In the genomic region with DNA sequence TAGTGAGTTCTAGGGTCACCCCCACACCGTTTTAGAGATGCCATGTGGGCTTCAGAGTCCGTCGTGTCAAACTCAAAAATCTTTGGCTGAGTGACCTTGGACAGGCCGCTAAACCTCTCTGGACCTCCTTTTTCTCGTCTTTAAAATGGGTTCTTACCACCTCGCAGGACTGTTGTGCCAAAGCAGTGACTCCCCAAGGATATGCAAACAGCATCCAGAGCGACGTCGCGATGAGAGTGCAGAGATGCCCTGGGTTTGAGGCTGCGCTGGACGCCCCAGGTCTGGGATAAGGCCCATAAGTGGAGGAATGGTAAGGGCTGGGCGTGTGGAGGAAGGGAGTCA, we compare ENCODE assay signal across 8 mouse cellular contexts. TPM values are rescaled to one million over a fixed set of nuclear protein-coding genes. Genes with fewer than 3 reads are reported as not detected.
A peak's percentile ranks its signal among the peaks of the same experiment; 100 is the strongest.
DNase-seq lines count a peak whose midpoint lies in the region; ATAC-seq and TF ChIP-seq lines count a peak whose summit lies in the region.

No protein-coding gene starts in this region.

- H3K4me1 ChIP-seq in kidney, postnatal 0 days (replicated peaks; ENCODE audit: insufficient read depth, low read length) = peaks cover 13% of the 10 kb centered on the region
- H3K4me1 ChIP-seq in forebrain, embryonic 10.5 days = peaks cover 76% of the 10 kb centered on the region
- peaks cover 19% of the 10 kb centered on the region for H3K4me1 ChIP-seq in intestine, embryonic 15.5 days (replicated peaks)
- H3K4me1 ChIP-seq in neural tube, embryonic 13.5 days (replicated peaks) = peaks cover 53% of the 10 kb centered on the region

- no peak for DNase-seq in kidney, postnatal 0 days (ENCODE audit: low spot score)
- no peak for DNase-seq in kidney, adult 8-10 months
- DNase-seq in forebrain, embryonic 10.5 days (ENCODE audit: extremely low spot score, low spot score) = no peak
- no peak for DNase-seq in right cerebral cortex, postnatal 10 days (ENCODE audit: low spot score in 2 of 2)
- DNase-seq in layer of hippocampus, postnatal 36 days = no peak
- no peak for DNase-seq in gastrocnemius, postnatal 36 days

- intact Hi-C loops in gastrocnemius, postnatal 36 days (cut with DNase I) = no loop called here

- H3K4me3 ChIP-seq in kidney, postnatal 0 days (replicated peaks; ENCODE audit: low read depth, low read length) = peak overlapping the region; percentile 25; the same call in 1 of the 2 replicates
- H3K4me3 ChIP-seq in forebrain, embryonic 10.5 days = peak overlapping the region; percentile 78
- peak overlapping the region; percentile 34 for H3K4me3 ChIP-seq in intestine, embryonic 15.5 days (replicated peaks)
- H3K4me3 ChIP-seq in neural tube, embryonic 13.5 days = peak overlapping the region; percentile 71

- no peak for ATAC-seq in kidney, postnatal 0 days (replicated peaks; ENCODE audit: low FRiP score, low read depth)
- ATAC-seq in intestine, embryonic 15.5 days = no peak
- peak; percentile 34 for ATAC-seq in neural tube, embryonic 13.5 days (ENCODE audit: low read depth)

- WGBS in kidney, postnatal 0 days = 4% methylated on average over 13 of the region's 13 CpGs
- under 1% methylated on average over 13 of the region's 13 CpGs for WGBS in forebrain, embryonic 10.5 days
- WGBS in intestine, embryonic 15.5 days = 4% methylated on average over 13 of the region's 13 CpGs
- 1% methylated on average over 13 of the region's 13 CpGs for WGBS in neural tube, embryonic 13.5 days

- no peak for TF ChIP-seq CTCF in kidney, postnatal 0 days (IDR thresholded peaks at IDR 0.05; ENCODE audit: low read depth)

- H3K27me3 ChIP-seq in kidney, postnatal 0 days (ENCODE audit: insufficient read depth, low read length) = peaks cover 33% of the 10 kb centered on the region
- peaks cover 57% of the 10 kb centered on the region for H3K27me3 ChIP-seq in forebrain, embryonic 10.5 days (ENCODE audit: poor library complexity, severe bottlenecking)
- peaks cover 60% of the 10 kb centered on the region for H3K27me3 ChIP-seq in intestine, embryonic 15.5 days (replicated peaks)
- no peaks in the 10 kb centered on the region for H3K27me3 ChIP-seq in neural tube, embryonic 13.5 days

- no peak overlapping the region for H3K9ac ChIP-seq in kidney, postnatal 0 days (ENCODE audit: low read depth, low read length)
- no peak overlapping the region for H3K9ac ChIP-seq in intestine, embryonic 15.5 days
- peak overlapping the region; percentile 94 for H3K9ac ChIP-seq in neural tube, embryonic 13.5 days

- H3K9me3 ChIP-seq in kidney, postnatal 0 days (replicated peaks; ENCODE audit: low read length) = no peaks in the 10 kb centered on the region
- 0 out of 2 replicates have a peak, but pooled peaks cover 5% of the 10 kb centered on the region for H3K9me3 ChIP-seq in forebrain, embryonic 10.5 days
- H3K9me3 ChIP-seq in intestine, embryonic 15.5 days = no peaks in the 10 kb centered on the region
- H3K9me3 ChIP-seq in neural tube, embryonic 13.5 days = no peaks in the 10 kb centered on the region

- no peaks in the 10 kb centered on the region for H3K36me3 ChIP-seq in kidney, postnatal 0 days (ENCODE audit: insufficient read depth, low read length)
- peaks cover 34% of the 10 kb centered on the region for H3K36me3 ChIP-seq in forebrain, embryonic 10.5 days (replicated peaks)
- H3K36me3 ChIP-seq in intestine, embryonic 15.5 days = no peaks in the 10 kb centered on the region
- H3K36me3 ChIP-seq in neural tube, embryonic 13.5 days = peaks cover 22% of the 10 kb centered on the region

- H3K4me2 ChIP-seq in kidney, postnatal 0 days (ENCODE audit: low read length) = peak overlapping the region; percentile 58
- peak overlapping the region; percentile 62 for H3K4me2 ChIP-seq in intestine, embryonic 15.5 days (replicated peaks)
- peak overlapping the region; percentile 95 for H3K4me2 ChIP-seq in neural tube, embryonic 13.5 days

- H3K27ac ChIP-seq in kidney, postnatal 0 days = no peak overlapping the region
- H3K27ac ChIP-seq in forebrain, embryonic 10.5 days = peak overlapping the region; percentile 99
- no peak overlapping the region for H3K27ac ChIP-seq in intestine, embryonic 15.5 days
- peak overlapping the region; percentile 99 for H3K27ac ChIP-seq in neural tube, embryonic 13.5 days (replicated peaks)

RNA-seq across cellular contexts. Expression of a gene that starts 24.4 kb away (rescaled TPM):
- 0.58 and 0.64 TPM in 2 replicates for polyA plus RNA-seq in kidney, postnatal 0 days (2015; fragmentation: Nextera tagmentation; extraction: Ambion mirVana)
- polyA plus RNA-seq in forebrain, embryonic 10.5 days (2016; fragmentation: Nextera tagmentation; extraction: Ambion mirVana) = 0.48 TPM in 1 of 2 replicates, not detected in the other
- 1.7 and 1.8 TPM in 2 replicates for polyA plus RNA-seq in intestine, embryonic 15.5 days (2015; fragmentation: Nextera tagmentation; extraction: Ambion mirVana)
- 3.4 and 4.0 TPM in 2 replicates for polyA plus RNA-seq in neural tube, embryonic 13.5 days (2015; fragmentation: Nextera tagmentation; extraction: Ambion mirVana)
- total RNA-seq in layer of hippocampus, postnatal 36 days (2021) = under 1 TPM in 1 of 2 experiments, not detected in 1; 0.97 TPM
- total RNA-seq in gastrocnemius, postnatal 36 days (2021) = under 1 TPM in 1 of 2 experiments, not detected in 1; 0.61 TPM

RNA-seq across cellular contexts. Expression of a gene that starts 27.7 kb away (rescaled TPM):
- polyA plus RNA-seq in kidney, postnatal 0 days (2015; fragmentation: Nextera tagmentation; extraction: Ambion mirVana) = 3.4 TPM in 2 replicates
- polyA plus RNA-seq in forebrain, embryonic 10.5 days (2016; fragmentation: Nextera tagmentation; extraction: Ambion mirVana) = 0.30 TPM in 1 of 2 replicates, not detected in the other
- polyA plus RNA-seq in intestine, embryonic 15.5 days (2015; fragmentation: Nextera tagmentation; extraction: Ambion mirVana) = 1.9 and 2.4 TPM in 2 replicates
- 4.5 and 7.6 TPM in 2 replicates for polyA plus RNA-seq in neural tube, embryonic 13.5 days (2015; fragmentation: Nextera tagmentation; extraction: Ambion mirVana)
- total RNA-seq in layer of hippocampus, postnatal 36 days (2021) = 1 to 10 TPM; 4.9 to 6.6 TPM
- total RNA-seq in gastrocnemius, postnatal 36 days (2021) = 1 to 10 TPM; 2.4 to 4.1 TPM

RNA-seq across cellular contexts. Expression of a gene that starts 48.6 kb away (rescaled TPM):
- polyA plus RNA-seq in kidney, postnatal 0 days (2015; fragmentation: Nextera tagmentation; extraction: Ambion mirVana) = 63.8 and 65.5 TPM in 2 replicates
- polyA plus RNA-seq in forebrain, embryonic 10.5 days (2016; fragmentation: Nextera tagmentation; extraction: Ambion mirVana) = 36.7 and 37.7 TPM in 2 replicates
- 43.1 and 45.3 TPM in 2 replicates for polyA plus RNA-seq in intestine, embryonic 15.5 days (2015; fragmentation: Nextera tagmentation; extraction: Ambion mirVana)
- polyA plus RNA-seq in neural tube, embryonic 13.5 days (2015; fragmentation: Nextera tagmentation; extraction: Ambion mirVana) = 28.9 and 29.5 TPM in 2 replicates
- 10 to 100 TPM; 37.1 to 43.4 TPM for total RNA-seq in layer of hippocampus, postnatal 36 days (2021)
- total RNA-seq in gastrocnemius, postnatal 36 days (2021) = 10 to 100 TPM; 14.4 to 17.0 TPM

Comparison
In these comparisons a context has a peak if more than half of its experiments do, and no peak if none do; other contexts are left out.
1. H3K27ac ChIP-seq: peak in forebrain, embryonic 10.5 days (single experiment) and neural tube, embryonic 13.5 days (single experiment); none in kidney, postnatal 0 days (single experiment) and intestine, embryonic 15.5 days (single experiment).
2. H3K4me3 ChIP-seq: peak in every context shown above with its lines; median percentile 78 in forebrain, embryonic 10.5 days; 71 in neural tube, embryonic 13.5 days; 34 in intestine, embryonic 15.5 days; 25 in kidney, postnatal 0 days.
3. Peak in every context shown above with its lines, with median percentiles within 50 percentile points of each other: H3K4me2 ChIP-seq.